Mouse (Mus musculus): Measurements from ENCODE around the gene Smarcd2.
A peak's percentile ranks its signal among the peaks of the same experiment; 100 is the strongest.

Smarcd2 gene

GRCm38 (mm10) chr11:106272644-106273310 lies at the start of gene Smarcd2:
TSS of gene Smarcd2 (minus strand) at chr11:106272972.
- peak; percentile 98 for DNase-seq (ENCODE audit: low read depth, low spot score)

- DNase-seq (ENCODE audit: low read depth, low spot score): no peak
Observed at GRCm38 (mm10) chr11:106318406-106319366, 45.9 kb upstream of the Smarcd2 start.

GRCm38 (mm10) chr11:106317801-106318200 lies 45.0 kb upstream of the Smarcd2 start:
- no peak for DNase-seq (ENCODE audit: low read depth, low spot score)

- DNase-seq (ENCODE audit: low read depth, low spot score): no peak
Observed at GRCm38 (mm10) chr11:106316416-106316815, 43.6 kb upstream of the Smarcd2 start.

- DNase-seq (ENCODE audit: low read depth, low spot score): no peak
Observed at GRCm38 (mm10) chr11:106314333-106314812, 41.6 kb upstream of the Smarcd2 start, which contains the start of gene Cd79b. TSS of gene Cd79b (minus strand) at chr11:106314762.

- no peak for DNase-seq (ENCODE audit: low read depth, low spot score)
Observed at GRCm38 (mm10) chr11:106313533-106313932, 40.8 kb upstream of the Smarcd2 start.

GRCm38 (mm10) chr11:106310123-106310522 lies 37.4 kb upstream of the Smarcd2 start:
- no peak for DNase-seq (ENCODE audit: low read depth, low spot score)

- DNase-seq (ENCODE audit: low read depth, low spot score): no peak
Observed at GRCm38 (mm10) chr11:106308162-106308561, 35.4 kb upstream of the Smarcd2 start.

GRCm38 (mm10) chr11:106307432-106307831 lies 34.7 kb upstream of the Smarcd2 start:
- no peak for DNase-seq (ENCODE audit: low read depth, low spot score)

- no peak for DNase-seq (ENCODE audit: low read depth, low spot score)
Observed at GRCm38 (mm10) chr11:106306758-106307157, 34.0 kb upstream of the Smarcd2 start.

- DNase-seq (ENCODE audit: low read depth, low spot score): no peak
Observed at GRCm38 (mm10) chr11:106306065-106306385, 33.3 kb upstream of the Smarcd2 start.

GRCm38 (mm10) chr11:106305348-106306064 lies 32.7 kb upstream of the Smarcd2 start:
- DNase-seq (ENCODE audit: low read depth, low spot score): no peak

GRCm38 (mm10) chr11:106302634-106303033 lies 29.9 kb upstream of the Smarcd2 start:
- peak; percentile 49 for DNase-seq (ENCODE audit: low read depth, low spot score)

GRCm38 (mm10) chr11:106301765-106302164 lies 29.0 kb upstream of the Smarcd2 start, which contains the start of gene Gh:
TSS of gene Gh (minus strand) at chr11:106301865.
- DNase-seq (ENCODE audit: low read depth, low spot score): no peak

- DNase-seq (ENCODE audit: low read depth, low spot score): no peak
Observed at GRCm38 (mm10) chr11:106291861-106292260, 19.1 kb upstream of the Smarcd2 start.

GRCm38 (mm10) chr11:106290376-106290775 lies 17.6 kb upstream of the Smarcd2 start:
- no peak for DNase-seq (ENCODE audit: low read depth, low spot score)

- DNase-seq (ENCODE audit: low read depth, low spot score): no peak
Observed at GRCm38 (mm10) chr11:106289369-106289768, 16.6 kb upstream of the Smarcd2 start.

GRCm38 (mm10) chr11:106286987-106287386 lies 14.2 kb upstream of the Smarcd2 start:
- no peak for DNase-seq (ENCODE audit: low read depth, low spot score)

GRCm38 (mm10) chr11:106286206-106286605 lies 13.4 kb upstream of the Smarcd2 start:
- DNase-seq (ENCODE audit: low read depth, low spot score): no peak

GRCm38 (mm10) chr11:106284126-106284525 lies 11.4 kb upstream of the Smarcd2 start:
- no peak for DNase-seq (ENCODE audit: low read depth, low spot score)

GRCm38 (mm10) chr11:106283371-106283770 lies 10.6 kb upstream of the Smarcd2 start:
- DNase-seq (ENCODE audit: low read depth, low spot score): no peak

GRCm38 (mm10) chr11:106282452-106282851 lies 9.7 kb upstream of the Smarcd2 start:
- no peak for DNase-seq (ENCODE audit: low read depth, low spot score)

Measured in embryo, embryonic 11.5 days (tissue).